Mouse (Mus musculus) embryonic stem cell, embryonic (primary cell): ENCODE data around the gene Nfia.

Experiments
- CTCF ChIA-PET, 4 experiments: fragments of 300-600 bp in 2 of 4; fragments of 350-600 bp in 2 of 4; sonication (Branson Sonifier 250); formaldehyde crosslinking; loops; one replicate each; lab custom pipeline; 2022; ENCODE audit warnings: inconsistent platforms in 2 of 4; lab: Charles Lee
- POLR2A ChIA-PET, 4 experiments: fragments of 300-600 bp in 2 of 4; fragments of 350-600 bp in 2 of 4; sonication (Branson Sonifier 250); formaldehyde crosslinking; loops; one replicate each; lab custom pipeline; 2022; ENCODE audit warnings: antibody characterized with exemption in 4 of 4, inconsistent platforms in 1 of 4; lab: Charles Lee

Nfia gene

DNA sequence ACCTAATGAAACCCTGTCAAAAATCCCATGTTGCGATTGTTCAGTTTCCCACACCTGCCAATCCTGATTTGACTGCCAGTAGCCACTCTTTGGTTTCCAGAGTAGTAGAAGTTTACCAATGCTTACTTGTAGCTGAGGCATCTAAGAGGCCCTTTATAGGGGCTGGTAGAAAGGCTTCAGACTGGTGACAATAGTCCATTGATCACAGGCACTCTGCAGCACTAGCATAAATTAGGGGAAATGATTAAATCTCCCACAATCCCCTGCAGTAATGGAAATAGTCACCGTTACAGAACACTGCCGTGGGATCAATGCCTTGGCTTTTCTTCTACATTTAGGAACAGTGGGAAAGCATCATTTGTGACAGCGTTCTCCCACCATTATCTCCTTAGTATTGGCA, 254.9 kb downstream of the Nfia start:
- POLR2A ChIA-PET, result no interaction called here
- CTCF ChIA-PET, result no interaction called here

DNA sequence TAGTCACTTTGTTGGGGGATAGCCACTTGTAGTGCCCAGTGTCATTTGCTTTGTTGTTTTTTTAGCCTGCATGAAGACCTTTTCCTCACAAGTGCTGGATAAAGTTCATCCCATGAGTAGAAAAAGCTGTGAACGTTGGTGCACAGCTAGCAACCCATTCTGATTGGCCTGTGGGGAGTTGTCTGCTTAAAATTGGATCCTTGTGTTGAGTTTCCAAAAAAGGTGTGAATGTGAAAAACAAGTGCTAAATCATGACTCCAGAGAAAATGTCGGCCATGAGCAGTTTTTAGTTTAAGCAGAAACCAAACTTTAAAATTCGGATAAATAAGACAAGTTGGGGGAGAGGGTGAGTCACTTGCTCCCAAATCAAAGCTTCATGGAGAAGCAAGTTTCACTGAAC, 259.3 kb downstream of the Nfia start:
- POLR2A ChIA-PET, result no interaction called here
- CTCF ChIA-PET, result no interaction called here

DNA sequence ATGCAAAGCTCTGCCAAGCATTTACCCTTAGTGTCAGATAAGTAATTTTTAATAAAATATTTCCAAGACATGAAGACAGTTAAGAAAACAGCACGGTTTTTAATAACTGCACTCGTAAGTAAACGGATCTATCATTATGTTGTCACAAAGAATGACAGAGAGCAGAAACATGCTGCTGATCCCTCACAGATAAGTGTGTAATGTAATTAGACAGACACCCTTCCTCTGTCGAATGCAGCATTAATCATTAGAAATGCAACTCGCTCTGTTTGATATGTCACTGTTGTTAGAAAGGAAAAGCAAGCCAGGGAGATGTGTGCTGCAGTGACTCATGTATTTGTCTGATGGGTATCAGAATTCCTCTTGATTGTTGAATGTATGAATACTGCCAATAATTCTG, 259.8 kb downstream of the Nfia start:
- CTCF ChIA-PET, result no interaction called here
- POLR2A ChIA-PET, result no interaction called here

DNA sequence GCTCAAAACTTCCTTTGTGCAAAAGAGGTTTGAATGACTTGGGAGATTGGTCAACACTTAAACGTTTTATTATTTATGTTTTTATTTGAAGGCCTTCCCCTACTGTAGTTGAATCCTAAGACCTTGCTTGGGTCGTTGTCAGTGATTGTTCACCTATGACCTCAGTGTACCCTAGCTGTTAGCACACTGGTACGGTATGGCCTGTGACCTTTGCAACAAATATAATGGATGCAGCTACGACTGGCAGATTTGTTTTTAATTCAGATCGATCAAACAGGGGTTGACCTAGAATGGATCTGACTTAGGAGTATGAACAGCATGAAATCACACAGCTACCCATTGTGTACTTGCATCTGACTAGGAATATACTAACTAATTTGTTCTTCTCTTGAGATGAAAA, 266.6 kb downstream of the Nfia start:
- CTCF ChIA-PET, result no interaction called here

DNA sequence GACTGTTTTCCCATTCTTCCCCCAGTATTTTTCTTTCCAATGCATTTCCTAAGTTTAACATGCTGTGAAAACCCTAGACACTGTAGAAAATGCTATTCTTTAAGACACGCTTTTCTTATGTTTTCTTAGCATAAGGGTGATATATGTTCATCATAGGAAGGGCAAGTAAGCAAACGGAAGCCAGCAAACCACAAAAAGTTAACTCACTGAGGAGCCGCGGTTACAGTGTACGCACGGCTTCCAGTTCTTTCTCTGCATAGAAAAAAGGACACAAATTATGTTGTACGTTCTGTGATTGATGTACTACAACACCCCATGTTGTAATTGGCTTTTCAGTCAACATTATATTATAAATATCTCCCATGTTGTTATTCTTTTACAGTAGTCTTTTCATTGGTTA, 267.6 kb downstream of the Nfia start:
- POLR2A ChIA-PET, result interaction anchor here in 1 of 4 experiments (0.7 kb wide), 1 partner anchor 796 kb away, joined by 3 read pairs; no protein-coding TSS in a partner anchor
- CTCF ChIA-PET, result no interaction called here

More for the DNA sequence above, 266.6 kb downstream of the Nfia start:
- POLR2A ChIA-PET, result no interaction called here

DNA sequence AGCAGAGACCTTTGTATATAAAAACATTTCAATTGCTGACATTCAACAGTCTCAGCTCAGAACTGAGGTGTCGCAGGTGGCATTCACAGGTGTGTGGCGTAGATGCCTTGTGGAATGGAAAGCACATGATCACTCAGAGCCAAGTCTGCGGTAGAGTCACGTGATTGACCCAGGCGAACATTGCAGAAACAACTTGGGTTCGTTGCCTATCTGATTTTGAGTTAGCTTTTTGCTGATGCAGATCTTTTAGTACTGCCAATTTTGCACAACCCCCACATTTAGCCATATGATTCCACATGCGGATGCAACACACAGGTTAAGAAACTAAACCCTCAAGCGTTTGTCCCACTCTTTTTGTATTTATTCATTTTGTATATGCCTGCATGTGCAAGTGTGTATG, 272.1 kb downstream of the Nfia start:
- ChIA-PET CTCF (no interaction called here), POLR2A (no interaction called here)

DNA sequence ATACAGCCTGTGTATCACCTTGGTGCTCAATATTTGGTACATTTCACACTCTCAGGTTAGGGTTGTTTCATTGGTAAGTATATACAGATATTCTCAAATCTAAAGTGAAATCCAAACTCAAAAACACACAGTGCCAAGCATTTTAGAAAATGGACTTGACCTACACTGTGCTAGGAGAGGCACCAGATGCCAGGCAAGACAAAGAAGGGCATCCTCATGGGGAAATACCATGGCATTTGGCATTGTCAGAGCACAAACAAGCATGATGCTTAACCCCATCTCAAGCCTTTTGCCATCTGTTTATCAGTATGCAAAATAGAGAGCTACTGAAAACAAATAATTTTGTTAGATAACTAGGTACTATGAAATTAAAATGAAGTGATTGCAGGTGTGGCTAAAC, 274.8 kb downstream of the Nfia start:
- CTCF ChIA-PET, result no interaction called here
- POLR2A ChIA-PET, result no interaction called here

DNA sequence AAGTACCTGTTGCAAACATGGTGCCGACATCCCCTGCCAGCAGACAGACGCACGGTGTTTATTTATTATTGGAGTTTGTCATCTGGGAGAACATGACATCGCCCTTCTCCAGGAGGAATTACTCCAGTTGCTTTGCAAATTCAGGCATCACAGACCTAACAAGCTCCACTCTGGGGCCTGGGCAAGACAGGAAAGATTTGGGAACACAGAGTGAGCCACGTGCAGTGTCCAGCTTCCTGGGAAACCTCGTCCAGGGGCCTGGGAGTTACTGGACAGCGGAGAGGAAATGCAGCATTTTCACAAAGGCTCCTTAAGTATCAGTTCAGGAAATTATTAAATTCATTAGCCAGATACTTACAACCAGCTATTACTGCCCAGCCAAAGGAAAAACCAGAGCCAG, 277.1 kb downstream of the Nfia start:
- ChIA-PET CTCF (no interaction called here), POLR2A (no interaction called here)

DNA sequence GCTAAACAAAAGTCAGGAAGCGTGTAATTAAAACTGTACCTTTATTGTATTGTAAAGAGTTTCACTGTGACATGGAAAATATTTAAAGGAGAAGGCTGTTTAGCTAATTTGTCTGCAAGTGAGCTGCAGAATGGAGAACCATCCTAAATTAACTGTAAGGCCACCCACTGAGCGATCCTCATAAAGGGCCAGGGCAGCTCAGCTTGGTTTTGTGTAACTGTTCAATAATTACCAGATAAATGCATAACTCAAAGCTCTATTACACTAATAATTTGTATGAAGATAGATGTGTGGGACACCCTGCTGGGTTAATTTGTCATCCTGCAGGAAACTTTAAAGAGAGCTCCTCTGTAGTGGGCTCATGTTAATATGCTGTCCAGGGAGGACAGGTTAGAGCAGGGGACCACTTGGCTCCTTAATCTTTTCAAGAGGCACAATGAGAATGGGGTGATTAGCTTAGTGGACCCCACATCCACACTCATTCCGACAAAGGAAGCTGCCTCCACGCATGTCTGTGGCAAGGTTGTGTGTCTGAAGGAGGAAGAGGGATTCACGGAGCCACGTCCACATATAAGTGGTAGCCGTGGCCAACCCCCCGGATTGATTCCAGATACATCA, 277.6 kb downstream of the Nfia start:
- ChIA-PET POLR2A (no interaction called here), CTCF (no interaction called here)

DNA sequence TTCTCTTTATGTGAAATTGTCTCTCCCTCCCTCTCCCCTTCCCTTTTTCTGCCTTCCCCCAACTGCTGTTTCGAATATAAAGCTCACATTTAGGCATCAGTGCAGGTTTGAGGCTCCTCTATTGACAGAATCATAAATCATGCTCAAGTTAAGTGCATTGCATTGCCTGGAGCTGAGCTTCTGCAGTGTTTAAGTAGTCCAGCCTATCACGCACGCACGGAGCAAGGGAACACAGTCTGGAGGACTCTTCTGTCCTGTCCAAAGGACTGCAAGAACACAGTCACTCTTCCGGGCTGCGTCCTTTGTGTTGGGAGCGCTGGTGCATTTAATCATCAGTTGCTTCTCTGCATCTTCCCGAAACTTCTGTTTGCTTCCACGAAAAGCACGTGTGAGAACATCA, 278.2 kb downstream of the Nfia start:
- ChIA-PET POLR2A (no interaction called here), CTCF (no interaction called here)

DNA sequence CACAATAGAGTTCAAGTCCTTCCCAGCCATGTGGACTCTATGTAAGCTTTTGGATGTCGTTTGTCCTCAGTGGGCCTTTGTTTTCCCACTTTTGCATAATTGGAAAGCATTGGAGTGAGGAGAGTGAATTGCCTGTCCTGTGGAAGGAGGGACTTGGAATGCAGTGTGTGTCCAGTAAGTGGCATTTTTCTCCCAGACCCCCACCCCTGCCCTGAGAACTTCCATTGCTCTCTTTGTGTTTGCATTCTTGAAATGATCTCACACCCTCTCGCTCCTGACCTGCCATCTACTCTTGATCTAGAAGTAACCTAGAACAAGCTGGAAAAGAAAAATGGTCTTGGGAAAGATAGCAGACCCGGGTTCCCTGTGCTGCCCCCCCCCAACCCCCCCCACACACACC, 278.8 kb downstream of the Nfia start:
- POLR2A ChIA-PET, result no interaction called here

DNA sequence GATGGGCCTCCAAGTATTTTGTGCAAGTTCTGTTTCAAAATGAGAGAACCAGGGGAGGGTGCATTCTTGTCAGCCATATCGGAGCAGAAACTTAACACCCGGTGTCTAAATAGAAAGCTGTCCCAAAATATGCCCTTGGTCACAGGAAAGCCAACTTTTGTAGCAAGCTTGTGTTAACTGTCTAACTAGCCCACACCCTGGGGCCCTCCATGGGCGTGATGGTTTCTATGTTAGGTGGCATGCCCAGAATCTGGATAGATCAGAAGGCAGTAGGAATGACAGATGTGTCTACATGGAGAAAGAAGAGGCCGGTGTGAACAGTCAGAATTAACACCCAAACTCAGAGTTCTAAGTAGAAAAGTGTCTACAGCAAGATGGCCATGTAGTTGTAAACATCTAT, 282.5 kb downstream of the Nfia start:
- ChIA-PET POLR2A (interaction anchor here in 1 of 4 experiments (1.2 kb wide), 1 partner anchor 14 kb away, joined by 3 read pairs; no protein-coding TSS in a partner anchor), CTCF (no interaction called here)

More for the DNA sequence above, 278.8 kb downstream of the Nfia start:
- CTCF ChIA-PET, result no interaction called here

DNA sequence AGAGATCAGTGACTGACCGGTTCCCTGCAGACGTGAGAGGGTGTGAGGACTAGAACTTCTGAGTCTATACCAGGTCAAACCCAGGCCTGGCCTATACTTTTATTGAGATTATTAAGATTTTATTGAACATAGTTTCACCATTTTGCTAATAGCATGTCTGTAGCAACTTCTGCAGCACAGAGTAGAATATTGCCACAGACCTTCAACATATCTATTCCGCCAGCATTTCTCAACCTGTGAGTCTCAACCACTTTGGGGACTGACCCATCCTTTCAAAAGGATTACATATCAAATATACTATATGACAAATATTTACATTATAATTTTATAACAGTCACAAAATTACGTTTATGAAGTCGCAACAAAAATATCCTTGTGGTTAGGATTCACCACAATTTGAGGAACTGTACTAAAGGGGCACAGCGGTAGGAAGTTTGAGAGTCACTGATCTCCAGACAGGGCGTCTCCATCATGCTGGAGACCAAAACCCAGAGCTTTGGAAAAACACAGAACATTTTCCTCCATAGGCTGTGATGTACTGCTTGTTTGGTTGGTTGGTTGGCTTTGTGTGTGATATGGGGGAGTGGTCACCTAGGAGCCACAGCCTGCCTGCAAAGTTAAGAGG, 284.0 kb downstream of the Nfia start:
- POLR2A ChIA-PET, result no interaction called here
- CTCF ChIA-PET, result no interaction called here

DNA sequence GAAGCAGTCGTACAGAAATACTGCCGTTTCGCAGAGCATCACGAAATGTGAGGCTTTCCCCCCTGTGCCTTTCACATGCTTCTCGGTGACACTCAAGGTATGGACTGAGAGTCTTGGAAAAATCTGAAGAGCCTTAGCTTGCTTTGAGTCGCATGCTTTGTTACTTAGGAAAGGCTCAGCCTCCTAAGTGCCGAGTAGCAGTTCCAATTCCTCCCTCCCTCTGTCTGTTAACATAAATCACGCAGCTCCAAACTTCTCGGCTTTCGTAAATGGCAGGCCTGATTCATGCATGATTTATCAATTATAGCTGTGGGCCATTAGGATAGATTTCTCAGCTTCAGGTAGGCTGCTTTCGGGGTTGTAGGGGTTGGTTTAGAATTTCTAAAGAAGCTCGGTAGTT, 284.7 kb downstream of the Nfia start:
- CTCF ChIA-PET, result no interaction called here
- POLR2A ChIA-PET, result no interaction called here

DNA sequence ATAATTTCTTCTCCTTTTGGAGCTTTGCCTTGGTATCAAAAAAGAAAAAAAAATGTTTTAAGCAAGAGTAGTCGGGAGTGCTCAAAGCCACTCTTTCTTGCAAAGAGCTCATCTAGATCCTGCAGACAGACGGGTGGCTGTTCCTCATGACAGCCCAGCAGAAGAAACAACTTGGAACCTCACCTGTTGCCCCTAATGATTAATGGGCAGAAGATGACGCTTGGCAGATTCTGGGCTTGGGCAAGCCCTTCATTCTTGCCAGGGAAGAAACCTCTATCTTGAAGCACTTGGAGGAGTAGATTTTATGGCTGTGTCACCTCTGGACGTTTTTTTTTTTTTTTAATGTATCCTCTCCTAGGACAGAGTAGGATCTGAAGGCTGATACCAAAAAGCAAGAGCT, 285.2 kb downstream of the Nfia start:
- ChIA-PET POLR2A (no interaction called here), CTCF (interaction anchor here in 1 of 4 experiments (0.5 kb wide), 1 partner anchor 21 kb away, joined by 3 read pairs; no protein-coding TSS in a partner anchor)

DNA sequence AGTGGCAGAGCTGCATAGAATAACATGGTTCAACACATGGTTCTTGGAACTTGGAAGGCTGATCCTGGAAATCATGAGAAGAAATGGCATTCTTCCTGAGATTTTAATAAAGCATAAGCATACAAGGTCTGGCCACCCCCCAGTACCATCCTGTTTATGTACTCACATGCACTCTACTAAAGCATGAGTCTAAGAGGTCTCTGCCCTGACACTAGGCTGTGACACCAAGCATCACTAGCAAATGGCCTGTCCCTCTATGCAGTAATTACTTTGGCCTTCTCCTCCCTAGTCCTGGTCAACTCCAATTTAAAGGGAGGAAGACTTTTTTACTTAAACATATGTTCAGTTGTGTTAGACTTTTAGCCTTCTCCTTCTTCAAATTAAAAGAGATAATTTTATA, 285.6 kb downstream of the Nfia start:
- POLR2A ChIA-PET, result no interaction called here
- CTCF ChIA-PET, result interaction anchor here in 1 of 4 experiments (0.5 kb wide), 1 partner anchor 21 kb away, joined by 3 read pairs; no protein-coding TSS in a partner anchor

DNA sequence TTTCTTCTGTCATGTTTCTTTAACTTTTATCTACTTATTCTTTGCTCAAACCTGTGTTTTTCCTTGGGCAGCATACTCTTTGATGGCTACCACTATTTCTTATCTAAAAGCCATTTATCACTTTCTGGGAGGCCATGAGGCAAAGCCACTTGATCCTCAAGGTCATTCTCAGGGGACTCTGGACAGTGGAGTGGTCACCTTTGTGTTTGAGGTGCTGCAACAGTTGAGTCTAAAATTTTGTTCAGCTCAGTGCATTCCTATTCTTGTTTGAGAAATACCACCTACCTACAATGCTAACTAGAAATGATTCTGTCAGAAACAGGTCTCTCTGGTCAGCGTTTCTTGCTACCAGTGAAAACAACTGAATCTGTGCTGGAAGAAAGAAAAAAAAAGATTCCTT, 288.1 kb downstream of the Nfia start:
- ChIA-PET POLR2A (no interaction called here), CTCF (interaction anchor here in 1 of 4 experiments (0.6 kb wide), 1 partner anchor 48 kb away, joined by 3 read pairs; no protein-coding TSS in a partner anchor)

DNA sequence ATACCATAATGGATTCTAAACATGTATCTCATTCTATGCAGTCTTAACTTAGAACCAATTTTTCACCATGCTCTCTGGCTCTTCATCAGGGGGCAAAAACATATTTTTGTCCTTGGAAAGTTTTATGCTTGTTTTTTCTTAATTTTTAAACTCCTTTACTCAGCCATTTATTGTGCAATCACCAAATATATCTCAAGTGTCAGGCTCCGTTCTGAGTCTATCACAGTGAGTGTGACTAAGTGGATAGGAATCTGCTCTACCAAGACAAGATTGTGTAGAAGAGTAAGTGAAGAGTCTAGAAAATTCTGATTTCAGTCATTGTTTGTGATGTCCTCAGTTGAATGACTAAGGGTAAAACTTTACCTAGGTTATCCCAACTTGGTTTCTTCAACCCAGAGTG, 288.6 kb downstream of the Nfia start:
- ChIA-PET POLR2A (no interaction called here), CTCF (interaction anchor here in 1 of 4 experiments (0.6 kb wide), 1 partner anchor 48 kb away, joined by 3 read pairs; no protein-coding TSS in a partner anchor)

DNA sequence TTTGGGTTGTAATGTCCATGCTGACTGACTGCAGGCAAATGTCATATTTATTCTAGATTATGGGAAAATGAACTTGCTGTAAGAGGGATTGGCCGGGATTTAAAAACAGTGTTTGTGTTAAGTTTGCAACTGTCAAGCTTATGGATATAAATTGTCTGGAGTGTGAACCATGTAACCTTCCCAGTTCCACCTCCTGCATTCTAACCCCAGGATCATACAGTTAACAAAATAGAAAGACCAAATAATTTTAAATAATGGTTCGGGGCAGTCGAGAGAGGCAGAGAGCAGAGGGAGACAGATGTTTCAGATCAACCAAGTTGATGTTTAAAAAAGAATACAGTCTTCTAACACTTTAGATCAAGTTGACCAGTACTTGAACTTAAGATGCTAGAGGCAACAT, 290.7 kb downstream of the Nfia start:
- ChIA-PET CTCF (no interaction called here), POLR2A (no interaction called here)

DNA sequence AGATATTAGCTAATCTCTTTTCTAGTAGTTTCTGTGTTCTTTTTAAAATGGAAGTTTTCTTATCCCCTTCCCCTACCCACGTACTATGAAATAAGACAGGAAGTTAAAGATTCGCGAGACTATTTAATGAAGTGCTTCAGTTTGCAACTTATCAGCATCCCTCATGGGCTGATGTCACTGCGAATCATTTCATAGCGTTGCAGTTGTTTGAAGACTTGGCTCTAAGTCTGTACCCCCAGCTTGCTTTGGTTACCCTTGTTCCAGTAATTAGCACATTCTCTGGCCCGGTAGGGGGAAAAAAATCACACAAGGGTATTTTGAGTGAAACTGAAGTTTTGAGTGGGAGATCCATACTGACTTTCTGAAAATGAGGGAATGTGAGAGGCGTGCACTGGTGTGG, 303.6 kb downstream of the Nfia start:
- ChIA-PET CTCF (no interaction called here), POLR2A (no interaction called here)

DNA sequence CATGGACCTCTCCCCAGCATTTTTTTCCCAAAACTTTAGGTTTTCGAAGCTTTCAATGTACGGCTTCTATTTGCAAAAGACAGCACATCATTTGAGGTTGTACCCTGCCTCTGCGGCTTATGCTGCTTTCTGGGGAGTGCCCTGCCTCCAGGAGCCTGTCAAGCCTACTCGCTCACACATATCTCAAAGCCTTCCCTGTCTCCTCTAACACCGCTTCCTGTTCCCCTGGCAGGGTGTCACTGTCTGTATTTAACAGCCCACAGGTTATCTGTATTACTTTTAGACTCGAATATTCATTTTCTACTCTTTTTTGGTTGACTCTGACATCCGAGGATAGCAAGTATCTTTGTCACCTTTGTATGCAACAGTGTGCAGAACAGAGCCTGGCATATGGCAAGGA, 304.1 kb downstream of the Nfia start:
- ChIA-PET POLR2A (no interaction called here), CTCF (no interaction called here)
